Mouse (Mus musculus): Measurements from ENCODE around the gene Cemip. TPM values are rescaled to one million over a fixed set of nuclear protein-coding genes. Genes with fewer than 3 reads are reported as not detected.

Gene Cemip
- not detected for total RNA-seq (2023)

GRCm38 (mm10) chr7:84086039-84086829, at the start of gene Cemip:
Gene Cemip (minus strand): TSS chr7:84086502.

DNA sequence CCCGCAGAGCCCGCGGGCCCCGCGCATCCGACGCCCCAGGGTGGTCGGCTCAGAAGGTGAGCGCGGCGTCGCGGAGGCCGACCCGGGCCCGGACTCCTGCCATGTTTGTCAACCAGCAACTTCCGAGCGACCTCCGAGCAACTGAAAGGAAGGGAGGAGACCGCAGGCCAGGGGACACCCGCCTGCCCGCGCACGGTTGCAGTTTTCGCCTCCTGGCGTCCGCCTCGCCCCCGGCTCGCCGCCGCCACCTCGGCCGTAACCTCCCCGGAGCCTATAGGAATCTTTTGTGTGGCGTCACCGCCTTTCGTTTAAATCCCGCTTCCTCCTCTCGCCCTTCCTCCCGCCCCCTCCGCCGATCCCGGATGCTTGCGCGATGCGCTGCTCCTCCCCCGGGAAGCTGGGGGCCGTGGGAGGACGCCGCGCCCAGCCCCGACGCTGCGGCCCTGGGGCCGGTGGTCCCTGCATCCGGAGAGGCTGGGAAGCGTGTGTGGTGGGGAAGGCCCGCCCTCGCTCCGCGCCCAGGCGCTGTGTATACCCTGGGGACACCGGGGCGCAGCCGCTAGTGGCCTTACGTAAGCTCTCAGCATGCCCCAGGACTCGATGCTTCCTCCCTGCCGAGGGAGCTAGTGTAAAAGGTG, 202.2 kb downstream of the Cemip start, which contains the start of the genes Tlnrd1 and Mesd:
Tlnrd1 (minus strand) TSS at position 285 of the 638 bp plus-strand sequence.
Mesd (plus strand) TSS at position 446 of the 638 bp plus-strand sequence.

Other genes starting within 250 kb of the Cemip start
- 10 to 100 TPM in 1 of 2 experiments, 1 to 10 TPM in 1; 8.2 to 10.4 TPM for gene Tlnrd1, start 202.2 kb downstream of the Cemip start, total RNA-seq (2023)
- 10 to 100 TPM; 33.0 to 37.4 TPM for gene Mesd, start 202.0 kb downstream of the Cemip start, total RNA-seq (2023)
- 10 to 100 TPM; 24.3 to 26.1 TPM for gene Abhd17c, start 65.4 kb upstream of the Cemip start, total RNA-seq (2023)

All from T-cell, adult 66 days (primary cell).